Mouse (Mus musculus): ENCODE data around the gene Kcnk3.

Gene Kcnk3

DNA sequence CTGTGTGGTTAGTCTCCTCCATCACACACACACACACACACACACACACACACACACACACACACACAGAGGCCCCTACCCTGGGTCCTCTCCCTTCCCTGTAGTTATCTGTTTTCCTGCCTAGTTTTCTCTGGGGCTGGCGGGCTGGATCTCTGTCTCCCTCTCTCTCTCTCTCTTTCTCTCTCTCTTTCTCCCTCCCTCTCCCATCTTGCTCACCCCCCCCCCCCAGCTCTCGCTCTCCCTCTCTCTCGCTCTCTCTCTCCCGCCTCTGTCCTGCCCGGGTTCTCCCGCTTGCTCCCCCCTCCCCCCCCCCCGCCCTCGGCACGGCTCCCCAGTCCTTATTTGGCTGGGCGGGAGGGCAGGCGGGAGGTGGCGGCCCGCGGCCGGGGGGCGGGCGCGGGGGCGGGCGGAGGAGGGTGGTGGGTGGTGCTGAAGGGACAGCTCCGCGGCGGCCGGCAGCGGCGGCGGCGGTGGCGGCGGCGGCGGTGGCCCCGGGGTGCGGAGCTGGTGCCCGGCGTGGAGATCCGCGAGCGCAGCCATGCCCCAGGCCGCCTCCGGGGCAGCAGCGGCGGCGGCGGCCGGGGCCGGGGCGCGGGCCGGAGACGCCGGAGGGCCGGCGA, at the start of gene Kcnk3:
Gene Kcnk3, plus strand, starts transcription at position 490 of the 620 bp plus-strand sequence.
- peak; percentile 34 to 56 for DNase-seq (ENCODE audit: low spot score in 2 of 2)

DNA sequence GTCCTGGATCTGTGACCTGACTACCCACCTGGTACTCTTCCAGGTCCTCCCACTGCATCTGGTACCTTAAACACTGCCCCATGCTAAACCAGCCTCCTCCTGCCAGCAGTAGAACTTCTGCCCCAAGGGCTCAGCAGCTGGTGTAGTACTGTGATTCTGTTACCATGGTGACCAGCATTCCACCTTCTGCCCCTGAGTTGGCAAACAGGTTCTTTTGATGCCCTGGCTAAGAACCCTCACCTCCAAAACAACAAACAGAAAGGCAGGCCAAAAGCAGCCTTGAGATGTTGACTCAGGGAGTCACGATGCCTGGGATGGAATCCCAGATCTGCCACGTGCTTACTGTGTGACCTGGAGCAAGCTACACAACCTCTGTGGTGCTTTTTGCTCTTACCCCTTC, 42.3 kb upstream of the Kcnk3 start, which contains the start of gene Cib4:
Gene Cib4, minus strand, starts transcription at position 139 of the 400 bp plus-strand sequence.
- DNase-seq (ENCODE audit: low spot score in 2 of 2) = peak; percentile 14 to 48

DNA sequence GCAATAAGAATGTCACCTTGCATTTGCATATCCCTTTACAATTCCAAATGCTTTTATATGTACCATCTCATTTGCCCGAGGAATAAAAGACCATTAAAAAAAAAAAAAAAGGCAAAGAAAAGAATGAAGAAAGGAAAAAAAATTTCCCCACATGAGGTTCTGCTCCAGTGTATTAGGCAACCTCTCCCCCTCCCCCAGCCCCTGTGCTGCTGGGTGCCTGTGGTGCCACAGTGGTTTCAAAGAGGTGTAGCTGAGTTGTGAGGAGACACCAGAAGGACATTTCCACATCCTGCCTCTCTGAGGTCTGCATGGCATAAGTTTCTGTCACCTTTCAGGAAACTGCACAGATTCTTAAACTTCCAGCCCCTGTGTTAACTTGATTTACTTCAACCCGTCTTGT, 39.3 kb upstream of the Kcnk3 start:
- no peak for DNase-seq (ENCODE audit: low spot score in 2 of 2)

DNA sequence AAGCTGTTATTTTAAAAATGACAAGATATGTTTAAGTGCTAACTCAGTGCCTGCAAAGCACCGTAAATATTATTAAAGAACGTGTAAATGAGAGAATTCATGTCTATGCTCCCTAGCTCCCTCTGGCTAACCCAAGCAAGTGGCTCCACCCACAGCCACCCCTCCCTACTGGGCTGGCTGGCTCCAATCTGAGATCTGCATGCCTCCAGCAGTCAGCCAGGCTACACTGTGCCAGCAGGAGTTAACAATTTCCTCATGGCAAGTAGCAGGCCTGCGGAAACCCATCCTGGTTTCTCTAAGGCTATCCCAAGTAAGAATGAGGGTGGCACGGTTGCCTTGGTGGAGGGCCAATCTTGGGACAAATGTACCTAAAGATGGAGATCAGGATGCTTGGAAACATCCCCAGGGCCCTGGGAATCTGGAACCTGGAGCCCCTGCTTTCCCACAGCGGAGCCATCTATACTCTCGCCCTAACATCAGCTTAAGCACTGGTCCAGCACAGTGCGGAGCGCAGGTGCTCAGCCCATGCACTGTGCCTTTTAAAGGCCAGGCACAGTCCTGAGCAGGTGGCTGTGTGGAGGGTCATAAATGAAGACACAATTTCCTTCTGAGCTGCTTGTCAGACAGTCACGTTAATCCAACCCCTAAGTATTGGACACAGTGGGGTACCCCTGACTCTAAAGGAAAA, 37.5 kb upstream of the Kcnk3 start:
- peak; percentile 19 to 30 for DNase-seq (ENCODE audit: low spot score in 2 of 2)

DNA sequence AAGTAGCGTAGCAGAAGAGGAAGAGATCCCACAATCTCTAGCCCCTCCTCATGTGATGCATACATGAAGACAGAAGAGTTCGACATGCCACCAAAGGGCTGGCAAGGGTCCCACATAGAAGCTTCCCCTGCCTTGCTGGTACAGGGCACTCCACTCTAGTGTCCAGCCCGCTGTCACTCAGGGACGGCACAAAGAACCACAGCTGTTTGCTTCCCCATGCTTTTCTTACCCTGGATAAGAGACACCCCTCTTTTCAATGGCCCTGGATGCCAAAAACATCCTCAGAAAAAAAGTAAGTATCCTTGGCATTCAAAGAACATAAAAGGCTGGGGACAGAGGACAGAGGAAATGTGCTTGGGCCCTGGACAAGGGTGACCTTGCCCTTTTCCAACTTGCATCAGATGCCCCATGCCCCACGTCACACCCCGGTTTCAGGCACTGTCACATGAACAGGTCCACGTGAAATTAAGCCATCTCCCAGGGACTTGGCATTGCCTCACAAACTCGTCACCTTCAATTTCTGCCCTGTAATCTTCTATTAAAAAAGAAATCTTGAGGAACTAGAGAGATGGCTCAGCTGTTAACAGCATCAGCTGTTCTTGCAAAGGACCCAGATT, 36.8 kb upstream of the Kcnk3 start:
- DNase-seq (ENCODE audit: low spot score in 2 of 2) = no peak

DNA sequence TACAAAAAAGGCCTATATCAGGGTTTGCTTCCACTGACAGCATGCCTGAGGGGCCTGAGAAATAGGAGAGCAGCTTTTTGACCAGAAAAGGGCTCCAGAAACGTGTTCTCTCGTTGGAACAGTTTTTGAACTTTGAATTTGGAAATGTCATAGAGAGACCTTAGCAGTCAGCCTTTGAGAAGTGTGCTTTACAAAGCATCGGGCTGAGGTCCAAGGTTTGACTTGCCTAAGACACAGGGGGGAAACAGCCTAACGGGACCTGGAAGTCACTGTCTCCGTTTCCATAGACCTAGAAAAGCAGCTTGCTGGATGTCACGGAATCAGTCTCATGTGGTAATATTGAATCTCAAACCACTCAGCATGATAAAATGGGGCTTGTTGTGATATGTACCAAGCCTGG, 36.0 kb upstream of the Kcnk3 start:
- no peak for DNase-seq (ENCODE audit: low spot score in 2 of 2)

DNA sequence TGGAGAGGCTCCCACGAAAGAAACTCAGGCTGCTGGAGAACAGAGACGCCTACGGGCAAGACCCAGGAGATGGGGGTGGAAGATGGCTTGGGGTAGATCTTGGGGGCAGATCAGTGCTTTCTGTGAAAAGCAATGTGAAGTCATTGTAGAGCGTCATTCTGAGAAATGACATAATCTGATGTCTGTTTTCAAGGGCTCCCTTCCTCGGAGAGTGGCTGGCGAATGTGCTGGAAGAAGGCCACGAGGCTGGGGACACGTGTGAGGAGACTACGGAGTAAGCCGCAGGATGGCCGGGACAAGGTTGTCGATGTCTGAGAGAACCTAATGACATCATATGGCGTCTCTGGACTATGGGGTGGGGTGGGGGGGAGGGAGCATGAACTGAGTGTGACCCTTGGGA, 34.0 kb upstream of the Kcnk3 start:
- DNase-seq (ENCODE audit: low spot score in 2 of 2) = no peak

DNA sequence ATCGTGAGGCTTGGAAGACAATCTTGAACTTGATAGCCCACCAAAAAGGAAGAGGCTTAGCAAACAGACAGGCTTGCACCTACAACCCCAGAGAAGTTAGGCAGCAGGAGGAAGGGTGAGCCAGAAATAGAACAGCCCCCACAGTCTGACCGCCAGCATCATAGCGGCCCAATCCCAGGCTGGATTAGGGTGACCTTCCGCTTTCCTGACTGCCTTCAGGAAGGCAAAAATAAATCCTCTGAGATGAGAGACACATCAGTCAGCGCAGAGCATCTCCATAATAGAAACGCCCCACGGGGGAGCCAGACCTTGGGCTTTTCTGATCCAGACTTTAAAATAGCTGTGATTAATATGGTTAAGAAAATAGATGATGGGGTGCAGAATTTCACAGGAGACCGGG, 33.0 kb upstream of the Kcnk3 start:
- DNase-seq (ENCODE audit: low spot score in 2 of 2) = no peak

DNA sequence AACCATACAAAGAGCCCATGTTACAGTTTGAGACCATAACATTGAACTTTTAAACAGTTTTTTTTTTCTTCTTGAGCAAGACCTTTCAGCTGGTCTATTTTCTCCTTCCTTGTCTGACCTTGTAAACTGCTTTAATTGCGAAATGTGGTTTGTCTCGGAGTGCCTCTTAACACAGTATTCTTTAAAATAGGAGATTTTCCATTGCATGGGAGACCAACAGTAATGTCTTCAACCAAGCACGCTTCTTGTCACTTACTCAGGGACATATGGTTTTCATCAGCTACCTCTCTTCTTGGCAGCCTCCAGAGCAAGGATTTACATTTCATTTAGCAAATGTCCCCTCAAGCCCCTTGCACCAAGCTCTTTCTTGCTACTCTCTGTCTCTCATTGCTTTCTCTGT, 31.7 kb upstream of the Kcnk3 start:
- no peak for DNase-seq (ENCODE audit: low spot score in 2 of 2)

DNA sequence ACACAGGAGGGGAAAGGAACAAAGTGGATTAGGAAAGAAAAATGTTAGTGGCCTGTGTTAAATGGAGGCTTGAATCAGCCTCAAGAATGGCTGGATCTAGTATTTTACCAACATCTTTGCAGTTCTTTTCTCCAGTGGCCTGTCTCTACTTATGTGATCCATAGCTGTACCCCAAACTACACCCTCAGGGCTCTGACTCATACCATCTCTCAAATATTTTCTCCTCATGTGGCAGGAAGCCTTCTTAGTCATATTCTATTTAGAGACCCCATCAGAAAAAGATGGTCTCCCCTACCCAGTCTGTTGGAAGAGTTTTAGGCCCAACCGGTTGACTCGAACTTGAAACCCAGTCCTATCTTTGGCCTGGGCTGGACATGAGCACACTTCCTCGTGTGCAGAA, 28.5 kb upstream of the Kcnk3 start:
- no peak for DNase-seq (ENCODE audit: low spot score in 2 of 2)

DNA sequence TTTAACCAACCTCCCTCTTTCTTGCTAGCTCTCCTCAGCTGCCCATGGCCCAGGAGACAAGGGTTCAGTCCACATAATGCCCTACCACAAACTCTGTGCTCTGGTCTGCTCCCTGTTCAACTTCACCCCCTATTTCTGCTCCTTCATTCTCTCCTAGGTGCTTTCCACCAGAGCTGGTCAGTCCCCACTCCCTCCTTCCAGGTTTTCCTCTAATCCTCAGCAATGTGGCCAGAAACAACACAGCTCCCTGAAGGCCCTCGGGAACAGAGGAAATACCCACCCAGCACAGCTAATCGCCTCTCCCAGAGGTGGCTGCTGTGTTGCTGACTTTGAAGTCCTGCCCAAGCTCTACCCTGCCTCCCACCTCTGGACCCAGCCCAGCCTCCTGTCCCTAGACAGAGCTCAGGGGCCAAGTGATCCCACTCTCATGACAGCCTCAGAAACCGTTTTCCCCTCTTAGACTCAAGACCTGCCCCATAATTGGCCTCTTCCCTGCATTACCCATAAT, 27.9 kb upstream of the Kcnk3 start:
- DNase-seq (ENCODE audit: low spot score in 2 of 2) = no peak

DNA sequence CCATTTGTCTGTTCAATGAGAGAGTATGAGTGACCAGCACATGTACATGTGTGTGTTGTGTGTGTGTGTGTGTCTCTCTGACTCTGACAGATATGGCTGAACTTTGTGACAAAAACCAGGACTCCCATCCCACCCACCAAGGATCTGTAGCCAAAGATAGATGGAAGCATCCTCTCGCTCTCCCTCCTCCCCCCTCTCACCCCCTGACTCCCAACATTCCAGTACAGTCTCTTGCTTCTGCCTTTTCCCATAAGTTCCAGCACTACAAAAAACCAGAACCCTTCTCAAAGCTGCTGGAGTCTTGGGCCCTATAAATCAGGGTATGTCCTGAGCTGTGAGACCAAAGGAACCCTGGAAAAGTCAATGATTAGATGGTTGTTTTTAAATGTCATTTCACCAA, 19.5 kb upstream of the Kcnk3 start:
- no peak for DNase-seq (ENCODE audit: low spot score in 2 of 2)

DNA sequence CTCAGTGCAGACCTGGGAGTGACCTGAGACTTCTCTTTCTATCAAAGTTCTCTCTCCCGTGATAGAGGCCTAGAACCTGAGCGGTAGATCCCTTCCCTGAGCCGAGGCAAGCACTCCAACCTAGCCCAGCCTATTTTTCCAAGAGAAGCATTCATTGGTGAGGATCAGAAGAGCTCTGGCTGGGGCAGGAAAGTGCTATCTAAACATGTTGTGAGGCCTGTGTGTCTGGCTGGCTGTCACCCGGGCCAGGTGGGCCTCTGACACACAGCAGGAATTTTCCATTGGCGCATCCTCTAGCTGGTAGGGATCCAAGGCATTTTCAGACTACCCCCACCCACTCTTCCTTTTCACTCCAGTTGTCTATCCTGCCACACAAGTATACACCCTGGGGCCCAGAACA, 16.1 kb upstream of the Kcnk3 start:
- DNase-seq (ENCODE audit: low spot score in 2 of 2) = no peak

DNA sequence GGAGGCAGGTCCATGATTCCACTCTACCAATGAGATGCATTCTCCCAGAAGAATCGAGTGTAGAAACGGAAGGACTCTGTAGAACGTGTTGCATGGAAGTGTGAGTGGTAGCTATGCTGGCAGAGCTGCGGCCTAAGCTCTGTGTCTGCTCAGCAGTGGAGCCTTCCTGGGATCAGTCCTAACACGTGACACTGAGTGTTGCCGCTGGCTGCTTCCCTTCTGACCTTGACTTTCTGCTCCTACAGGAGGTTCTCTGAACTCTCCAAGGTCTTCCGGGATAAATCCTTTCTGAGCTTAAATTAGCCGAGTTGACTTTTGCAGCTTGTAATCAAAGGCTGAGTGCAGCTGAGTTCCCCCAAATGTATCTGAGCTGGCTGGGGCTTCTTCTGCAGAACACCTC, 13.6 kb upstream of the Kcnk3 start:
- no peak for DNase-seq (ENCODE audit: low spot score in 2 of 2)

DNA sequence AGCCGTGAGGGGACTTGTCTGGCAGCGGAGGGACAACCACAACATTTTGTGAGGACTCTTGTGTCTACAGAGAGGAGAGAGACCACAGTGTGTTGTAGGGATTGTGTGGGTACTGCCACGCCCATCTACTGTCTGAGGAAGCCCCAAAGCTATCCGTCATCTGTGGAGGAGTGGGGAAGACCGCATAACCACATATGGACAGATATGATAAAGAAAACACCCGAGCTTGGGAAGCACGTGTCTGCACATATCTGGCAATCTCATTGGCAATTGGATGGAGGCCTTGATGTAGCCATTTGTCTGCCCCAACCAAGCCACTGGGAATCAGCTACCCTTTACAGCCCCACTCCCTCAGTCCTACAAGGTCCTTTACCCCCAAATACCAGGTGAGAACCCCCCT, 11.7 kb upstream of the Kcnk3 start:
- no peak for DNase-seq (ENCODE audit: low spot score in 2 of 2)

DNA sequence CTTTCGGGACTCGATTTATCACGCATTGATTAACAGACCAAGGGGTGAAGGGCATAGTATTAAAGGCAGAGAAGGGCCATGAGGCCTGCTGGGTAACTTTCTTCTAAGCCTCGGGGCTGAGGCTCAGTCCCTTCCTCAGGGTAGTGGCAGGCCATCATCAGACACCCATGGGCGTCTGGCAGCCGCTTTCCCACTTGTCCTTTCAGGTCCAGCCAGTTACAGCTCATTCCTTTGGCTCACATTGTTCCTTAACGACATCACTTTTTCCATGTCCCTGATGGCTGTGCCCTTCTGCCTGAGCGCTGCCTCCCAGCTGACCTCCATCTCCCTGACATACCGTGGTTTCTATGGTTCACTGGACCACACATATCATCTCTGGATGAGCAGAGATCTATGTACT, 10.7 kb upstream of the Kcnk3 start:
- no peak for DNase-seq (ENCODE audit: low spot score in 2 of 2)

DNA sequence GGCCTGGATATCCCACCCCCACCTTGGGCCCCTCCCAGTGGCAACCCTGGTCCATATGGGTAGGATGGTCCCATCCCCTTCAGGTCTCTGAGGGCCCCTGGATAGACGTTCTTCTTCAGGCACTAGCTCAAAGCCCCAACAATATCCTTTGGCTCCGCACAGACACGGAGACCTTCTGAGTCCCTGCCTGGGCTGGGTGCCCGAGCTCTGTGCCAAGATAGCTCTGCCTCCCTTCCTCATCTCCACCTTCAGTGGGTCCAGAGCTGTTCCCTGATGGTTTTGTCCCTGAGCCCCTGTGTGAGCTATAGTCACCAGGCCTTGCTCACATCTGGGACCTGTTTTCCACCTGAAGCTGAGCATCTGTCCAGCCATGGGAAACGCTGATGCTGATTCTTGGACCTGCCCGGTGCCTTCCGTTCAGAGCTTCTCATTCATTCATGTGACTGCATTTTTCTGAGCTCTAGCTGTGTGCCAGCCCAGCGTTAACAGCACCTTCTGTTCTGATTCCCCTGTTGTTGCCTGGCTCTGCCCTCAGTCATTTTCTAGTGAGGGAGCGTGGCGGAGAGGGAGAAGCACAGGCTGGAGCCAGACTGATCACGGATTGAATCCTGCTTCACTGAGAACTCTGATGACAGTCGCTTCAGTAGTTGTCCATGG, 10.2 kb upstream of the Kcnk3 start:
- DNase-seq (ENCODE audit: low spot score in 2 of 2) = no peak

DNA sequence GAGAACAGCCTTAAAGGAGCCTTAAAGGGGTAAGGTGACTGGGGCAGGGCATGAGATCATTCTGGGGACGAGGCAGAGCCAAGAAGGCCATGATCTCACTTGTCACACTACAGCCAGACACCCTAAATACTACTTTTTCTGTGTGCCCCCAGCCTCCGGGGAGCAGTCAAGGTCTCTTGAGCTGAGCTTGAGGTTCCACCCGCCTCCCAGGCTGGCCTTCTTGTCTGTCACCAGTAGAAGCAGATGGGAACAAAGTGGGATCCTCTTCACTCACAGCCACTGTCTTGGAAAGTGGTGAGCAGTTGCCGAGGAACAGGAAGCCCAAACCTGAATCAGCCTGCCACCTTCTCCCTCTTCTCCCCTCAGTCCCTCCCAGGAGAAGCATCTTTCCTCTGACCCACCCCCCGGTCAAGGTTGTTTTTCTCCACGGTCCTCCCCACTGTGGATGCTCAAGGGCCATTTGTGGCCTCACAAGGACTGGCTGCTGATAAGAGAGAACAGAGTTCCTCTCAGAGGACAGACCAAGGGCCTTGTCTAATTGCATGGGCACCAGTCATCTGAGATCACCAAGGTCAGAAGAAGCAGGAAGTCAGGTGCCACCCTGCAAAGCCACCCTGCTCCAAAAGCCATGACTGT, 9.4 kb upstream of the Kcnk3 start:
- DNase-seq (ENCODE audit: low spot score in 2 of 2) = no peak

DNA sequence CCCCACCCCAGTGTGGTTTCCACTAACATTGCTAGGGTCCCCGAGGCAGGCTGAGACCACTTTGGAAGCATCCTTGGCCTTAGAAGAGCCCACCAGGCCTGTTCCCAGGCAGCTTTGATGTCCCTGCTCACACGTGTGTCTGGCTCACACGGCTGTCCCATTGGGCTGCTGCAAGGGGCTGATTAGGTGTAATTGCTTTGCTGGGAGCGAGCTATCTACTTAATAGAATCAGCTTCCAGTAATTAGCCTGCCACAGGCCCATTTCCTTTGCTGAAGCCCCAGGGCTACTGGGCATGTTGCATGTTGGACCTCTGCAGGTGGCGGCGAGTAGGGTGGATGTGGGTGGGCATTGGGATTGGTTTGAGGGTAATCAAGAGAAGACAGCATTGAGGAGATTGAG, 7.2 kb upstream of the Kcnk3 start:
- DNase-seq (ENCODE audit: low spot score in 2 of 2) = no peak

DNA sequence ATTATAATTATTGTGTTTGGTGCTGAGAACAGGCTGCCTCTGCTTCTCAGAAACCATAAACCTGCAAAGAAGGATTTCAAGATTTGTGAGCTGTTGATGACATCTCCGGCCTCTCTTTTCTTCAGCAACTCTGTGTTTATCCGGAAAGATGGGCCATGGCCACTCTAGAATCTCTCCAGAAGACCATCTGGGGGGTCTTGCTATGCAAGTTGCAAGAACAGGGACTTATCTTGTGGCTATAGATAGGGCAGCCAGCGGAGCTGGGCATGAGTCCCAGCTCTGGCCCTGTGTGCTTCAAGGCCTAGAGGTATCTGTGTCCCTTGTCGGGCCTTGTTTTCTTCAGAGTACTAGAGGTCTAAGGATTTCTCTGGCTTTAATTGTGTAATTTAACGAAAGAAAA, 6.0 kb upstream of the Kcnk3 start:
- no peak for DNase-seq (ENCODE audit: low spot score in 2 of 2)

DNA sequence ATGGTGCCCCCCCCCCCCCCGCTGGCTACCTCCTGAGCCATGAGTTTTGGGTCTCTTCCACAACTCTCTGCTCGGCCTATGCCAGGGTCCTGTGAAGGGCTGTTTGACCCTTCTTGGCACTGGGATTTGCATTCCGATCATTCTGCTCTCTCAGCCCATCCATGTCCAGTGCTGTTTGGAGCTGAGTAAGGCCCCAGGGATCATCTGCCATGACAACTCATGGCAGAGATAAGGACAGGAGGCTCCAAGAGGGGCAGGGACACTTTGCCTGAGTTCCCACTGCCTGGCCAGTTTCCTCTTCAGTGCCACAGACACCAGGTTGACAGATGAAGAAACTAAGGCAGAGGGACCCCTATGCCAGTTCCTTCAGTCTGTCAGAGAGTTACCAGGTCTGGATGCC, 1.4 kb upstream of the Kcnk3 start:
- DNase-seq (ENCODE audit: low spot score in 2 of 2) = no peak

DNA sequence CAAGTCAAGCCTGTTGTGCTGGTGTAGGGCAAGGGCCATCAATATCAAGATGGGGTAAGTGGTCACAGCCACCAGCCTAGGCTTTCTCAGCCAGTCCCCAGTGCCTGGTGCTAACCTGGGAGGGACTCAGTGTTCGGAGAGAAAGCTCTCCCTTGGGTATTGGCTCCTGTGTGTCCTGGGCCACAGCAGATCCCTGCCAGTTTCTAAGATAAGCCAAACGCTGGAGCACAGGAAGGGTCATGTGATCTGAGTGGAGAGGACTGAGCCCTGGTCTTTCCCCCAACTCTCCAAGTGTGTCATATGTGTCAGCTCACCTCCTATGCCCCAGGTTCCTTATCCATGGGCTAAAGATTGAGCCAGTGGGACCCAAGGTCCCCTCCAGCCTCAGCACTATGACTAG, 869 bp upstream of the Kcnk3 start:
- no peak for DNase-seq (ENCODE audit: low spot score in 2 of 2)

Measured in urinary bladder, adult 18-20 months (tissue).